In the genomic region with DNA sequence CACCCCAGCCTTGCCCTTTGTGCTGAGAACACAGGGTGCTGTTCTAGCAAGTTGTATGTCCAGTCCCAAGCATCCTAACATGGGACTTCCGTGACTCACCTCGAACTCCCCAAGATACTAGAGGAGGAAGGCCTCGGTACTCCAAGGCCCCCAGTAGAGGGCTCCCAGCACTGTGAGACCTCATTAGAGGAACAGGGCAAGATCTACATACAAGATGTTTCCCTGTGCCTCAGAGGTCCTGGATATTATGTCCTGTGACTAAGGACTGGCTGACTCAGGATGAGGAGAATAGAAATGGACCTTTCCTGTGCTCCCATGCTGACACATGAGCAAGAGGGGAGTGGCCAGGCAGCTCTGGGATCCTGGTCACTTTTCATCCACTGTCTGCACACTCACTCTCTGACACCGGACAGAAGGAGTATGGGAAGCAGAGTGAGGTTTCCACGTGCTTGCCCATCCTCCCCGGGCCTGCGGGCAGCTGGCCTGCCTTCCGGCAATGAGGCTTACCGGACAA, we compare ENCODE assay signal across 10 mouse cellular contexts. TPM values are rescaled to one million over a fixed set of nuclear protein-coding genes. Genes with fewer than 3 reads are reported as not detected.
A peak's percentile ranks its signal among the peaks of the same experiment; 100 is the strongest.
DNase-seq lines count a peak whose midpoint lies in the region; ATAC-seq and TF ChIP-seq lines count a peak whose summit lies in the region.
"Had no signal": no experiment of that assay in that cellular context is flagged by ENCODE, and none has a peak within 500 bp of the region (broad histone marks: within the 10 kb centered on the region; RNA-seq: fewer than 3 reads in every experiment).

No protein-coding gene starts in this region.

- H3K9me3 ChIP-seq in heart, postnatal 0 days (replicated peaks; ENCODE audit: control insufficient read depth, low read length): no peaks in the 10 kb centered on the region

- intact Hi-C loops in heart, postnatal 36 days (cut with DNase I): no loop called here

- 47% methylated on average over 9 of the region's 9 CpGs for WGBS in heart, postnatal 0 days

- no peak overlapping the region for H3K4me2 ChIP-seq in heart, postnatal 0 days (ENCODE audit: low read depth, low read length)

- DNase-seq in heart, postnatal 0 days (ENCODE audit: low spot score): peak; percentile 37
- no peak for DNase-seq in heart, postnatal 36 days
- DNase-seq in lung, postnatal 10 days: peak; percentile 21
- no peak for DNase-seq in lung, postnatal 25 days (ENCODE audit: low spot score)
- peak; percentile 58 for DNase-seq in ZHBTc4 (ENCODE audit: low read depth, low spot score)
- DNase-seq in yolk sac, embryonic 10.5 days (ENCODE audit: low spot score): peak; percentile 17
- DNase-seq: cerebellum, adult 2 months; lung, adult 2 months; right cerebral cortex, postnatal 14 days had no signal

- H3K9ac ChIP-seq in heart, postnatal 0 days (replicated peaks; ENCODE audit: low read depth, low read length): no peak overlapping the region

- TF ChIP-seq CTCF in heart, postnatal 0 days (IDR thresholded peaks at IDR 0.05; ENCODE audit: low read depth): peak; percentile 52

- H3K4me3 ChIP-seq in heart, postnatal 0 days (ENCODE audit: low read depth, low read length): no peak overlapping the region

- no peaks in the 10 kb centered on the region for H3K27me3 ChIP-seq in heart, postnatal 0 days (ENCODE audit: control insufficient read depth, insufficient read depth, low read length)

- TF ChIP-seq EP300 in heart, postnatal 0 days (IDR thresholded peaks at IDR 0.05; ENCODE audit: low read depth): no peak

- H3K27ac ChIP-seq in heart, postnatal 0 days (ENCODE audit: low read depth): no peak overlapping the region

- H3K36me3 ChIP-seq in heart, postnatal 0 days (replicated peaks; ENCODE audit: control insufficient read depth, insufficient read depth, low read length): no peaks in the 10 kb centered on the region

- peak; percentile 62 for ATAC-seq in heart, postnatal 0 days (ENCODE audit: insufficient read depth, low read depth)
- ATAC-seq in erythroblast, adult 5-6 weeks (replicated peaks; ENCODE audit: low FRiP score, poor library complexity, severe bottlenecking): no peak

- no peaks in the 10 kb centered on the region for H3K4me1 ChIP-seq in heart, postnatal 0 days (ENCODE audit: control insufficient read depth, insufficient read depth)

RNA-seq across cellular contexts. Expression of a gene that starts 9.5 kb away (rescaled TPM):
- total RNA-seq in heart, postnatal 0 days (2014; rRNA removed; ENCODE audit: low replicate concordance): not detected in 2 replicates
- polyA plus RNA-seq in heart, postnatal 0 days (2015; fragmentation: Nextera tagmentation; extraction: Ambion mirVana): 0.04 and 0.14 TPM in 2 replicates
- total RNA-seq in heart, postnatal 36 days (2021): not detected
- not detected in 2 replicates for total RNA-seq in erythroblast, adult 5-6 weeks (2015; ENCODE audit: low replicate concordance)
- not detected in 2 replicates for total RNA-seq in erythroblast, adult 5-6 weeks (2017; ENCODE audit: low replicate concordance)

RNA-seq across cellular contexts. Expression of a gene that starts 25.9 kb away (rescaled TPM):
- total RNA-seq in heart, postnatal 0 days (2014; rRNA removed; ENCODE audit: low replicate concordance): 34.7 and 49.4 TPM in 2 replicates
- polyA plus RNA-seq in heart, postnatal 0 days (2015; fragmentation: Nextera tagmentation; extraction: Ambion mirVana): 31.2 and 31.5 TPM in 2 replicates
- 10 to 100 TPM; 28.5 to 30.5 TPM for total RNA-seq in heart, postnatal 36 days (2021)
- not detected in 2 replicates for total RNA-seq in erythroblast, adult 5-6 weeks (2015; ENCODE audit: low replicate concordance)
- total RNA-seq in erythroblast, adult 5-6 weeks (2017; ENCODE audit: low replicate concordance): not detected in 2 replicates

Comparison
In these comparisons a context has a peak if more than half of its experiments do, and no peak if none do; other contexts are left out.
1. DNase-seq: peak in heart, postnatal 0 days (single experiment), lung, postnatal 10 days (single experiment), ZHBTc4 (single experiment) and yolk sac, embryonic 10.5 days (single experiment); none in heart, postnatal 36 days (0 of 2) and lung, postnatal 25 days (single experiment).
2. RNA of a gene that starts 25.9 kb away (total RNA-seq): 34.7 to 49.4 TPM in heart, postnatal 0 days and 28.5 to 30.5 TPM in heart, postnatal 36 days; not detected in erythroblast, adult 5-6 weeks; every median in the first group is over 10 times any median in the second.